Mouse (Mus musculus) midbrain, postnatal 0 days (tissue): ENCODE measurements around the gene Bglap2. TPM values are rescaled to one million over a fixed set of nuclear protein-coding genes. Genes with fewer than 3 reads are reported as not detected.

Experiments used
- ATAC-seq: fragments of 200-750 bp; cut with Nextera tagmentation; 2 replicates; pipeline ENCODE4 v1.8.0; 2017; ENCODE audit warnings: moderate number of reproducible peaks, mild to moderate bottlenecking, moderate TSS enrichment, moderate library complexity; ENCODE audit not compliant: low FRiP score
- DNase-seq: peaks from one replicate; pipeline ENCODE4 v3.0.0-alpha.2; 2015; ENCODE audit warnings: low spot score
- H3K27ac ChIP-seq: fragments of 300-500 bp; sonication (generic); 2 replicates; pipeline ENCODE4 v1.5.1; 2014; ENCODE audit warnings: low read depth, mild to moderate bottlenecking, low read length, mixed read lengths
- H3K27me3 ChIP-seq: fragments of 300-500 bp; sonication (generic); 2 replicates; pipeline ENCODE4 v1.6.1; 2014; ENCODE audit warnings: low read length, control low read depth, mixed read lengths; ENCODE audit not compliant: insufficient read depth
- H3K36me3 ChIP-seq: fragments of 300-500 bp; sonication (generic); 2 replicates; pipeline ENCODE4 v1.6.1; 2014; ENCODE audit warnings: low read length, control low read depth, mixed read lengths; ENCODE audit not compliant: insufficient read depth
- H3K4me1 ChIP-seq: fragments of 300-500 bp; sonication (generic); 2 replicates; pipeline ENCODE4 v1.6.1; 2014; ENCODE audit warnings: mild to moderate bottlenecking, control low read depth, antibody characterized with exemption, low read length, mixed read lengths; ENCODE audit not compliant: insufficient read depth
- H3K4me2 ChIP-seq: fragments of 300-500 bp; sonication (generic); 2 replicates; pipeline ENCODE4 v1.6.1; 2014; ENCODE audit warnings: low read depth, mild to moderate bottlenecking, low read length, mixed read lengths; ENCODE audit not compliant: poor library complexity, severe bottlenecking
- H3K4me3 ChIP-seq: fragments of 300-500 bp; sonication (generic); 2 replicates; pipeline ENCODE4 v1.5.1; 2014; ENCODE audit warnings: low read depth, mild to moderate bottlenecking, low read length, moderate library complexity
- H3K9ac ChIP-seq: fragments of 300-500 bp; sonication (generic); replicated peaks from 2 replicates; pipeline ENCODE4 v1.6.1; 2014; ENCODE audit warnings: mild to moderate bottlenecking, low read length, moderate library complexity, mixed read lengths; ENCODE audit not compliant: poor library complexity, severe bottlenecking
- H3K9me3 ChIP-seq: fragments of 300-500 bp; sonication (generic); 2 replicates; pipeline ENCODE4 v1.6.1; 2016; ENCODE audit warnings: low read length, control low read depth
- CTCF ChIP-seq: IDR thresholded peaks from 2 replicates; pipeline ENCODE4 v1.5.1; 2016; ENCODE audit warnings: antibody characterized with exemption, mild to moderate bottlenecking
- WGBS: fragments of 180-500 bp; shearing (Covaris S2); extraction: QIAGEN DNeasy Blood & Tissue Kit; methylation state at CpG from one replicate; pipeline ENCODE4 v1.1.7; 2014; 5-methylcytosine and 5-hydroxymethylcytosine counted together
- polyA plus RNA-seq: library from polyadenylated mRNA; unstranded; fragments of >200 nt; fragmentation: Nextera tagmentation; extraction: Ambion mirVana; gene quantifications from 2 replicates; pipeline ENCODE4 v1.2.1, GENCODE M21; 2015
- total RNA-seq: library from RNA; depleted of rRNA; stranded (reverse); fragments of >200 nt; gene quantifications from 2 replicates; pipeline ENCODE4 v1.2.3, GENCODE M21; 2014

Gene Bglap2
- total and polyA plus RNA-seq, 2 experiments from 2014 or later = 0.51 TPM; not detected in 1

GRCm38 (mm10) chr3:88359584-88359983, 18.9 kb downstream of the Bglap2 start:
- Histone ChIP-seq H3K9me3 (no peaks in the 10 kb centered on the region), H3K9ac (no peak overlapping the region), H3K27me3 (no peaks in the 10 kb centered on the region), H3K36me3 (peaks cover 73% of the 10 kb centered on the region), H3K4me3 (no peak overlapping the region), H3K27ac (no peak overlapping the region), H3K4me2 (no peak overlapping the region), H3K4me1 (no peaks in the 10 kb centered on the region)
- DNase-seq (no peak), ATAC-seq (no peak)
- WGBS = 65% methylated on average over 5 of the region's 5 CpGs
- TF ChIP-seq CTCF = no peak

- peak; percentile 42 for TF ChIP-seq CTCF
- H3K9ac ChIP-seq = no peak overlapping the region
- WGBS = 96% methylated on average over 8 of the region's 8 CpGs
These were observed 23.9 kb downstream of the Bglap2 start for GRCm38 (mm10) chr3:88354396-88355165.

GRCm38 (mm10) chr3:88352907-88353306, 25.6 kb downstream of the Bglap2 start:
- no peak overlapping the region for H3K4me2 ChIP-seq
- no peaks in the 10 kb centered on the region for H3K27me3 ChIP-seq
- H3K4me3 ChIP-seq = no peak overlapping the region
- H3K9ac ChIP-seq = no peak overlapping the region
- H3K27ac ChIP-seq = no peak overlapping the region
- 93% methylated on average over 9 of the region's 9 CpGs for WGBS
- DNase-seq (no peak), ATAC-seq (no peak)
- H3K4me1 ChIP-seq = no peaks in the 10 kb centered on the region
- no peaks in the 10 kb centered on the region for H3K9me3 ChIP-seq
- no peak for TF ChIP-seq CTCF
- peaks cover 88% of the 10 kb centered on the region for H3K36me3 ChIP-seq

More at GRCm38 (mm10) chr3:88354396-88355165, 23.9 kb downstream of the Bglap2 start:
- DNase-seq = peak; percentile 24
- Histone ChIP-seq H3K4me2 (no peak overlapping the region), H3K9me3 (no peaks in the 10 kb centered on the region), H3K27me3 (no peaks in the 10 kb centered on the region), H3K36me3 (peaks cover 88% of the 10 kb centered on the region), H3K4me1 (no peaks in the 10 kb centered on the region), H3K27ac (no peak overlapping the region), H3K4me3 (no peak overlapping the region)
- ATAC-seq = no peak

GRCm38 (mm10) chr3:88350732-88351131, 27.8 kb downstream of the Bglap2 start:
- no peak for DNase-seq
- no peaks in the 10 kb centered on the region for H3K27me3 ChIP-seq
- H3K4me1 ChIP-seq = no peaks in the 10 kb centered on the region
- no peak for TF ChIP-seq CTCF
- WGBS = 95% methylated on average over 13 of the region's 13 CpGs
- no peak overlapping the region for H3K9ac ChIP-seq
- H3K27ac ChIP-seq = no peak overlapping the region
- H3K36me3 ChIP-seq = peaks cover 93% of the 10 kb centered on the region
- H3K4me2 ChIP-seq = no peak overlapping the region
- no peaks in the 10 kb centered on the region for H3K9me3 ChIP-seq
- no peak for ATAC-seq
- no peak overlapping the region for H3K4me3 ChIP-seq

GRCm38 (mm10) chr3:88339006-88339405, 39.5 kb downstream of the Bglap2 start:
- no peak overlapping the region for H3K9ac ChIP-seq
- TF ChIP-seq CTCF = no peak
- H3K27ac ChIP-seq = no peak overlapping the region
- no peak for DNase-seq
- WGBS = 79% methylated on average over 3 of the region's 3 CpGs
- H3K27me3 ChIP-seq = no peaks in the 10 kb centered on the region
- no peak overlapping the region for H3K4me2 ChIP-seq
- H3K4me1 ChIP-seq = peaks cover 9% of the 10 kb centered on the region; the same call in 1 of the 2 replicates
- no peaks in the 10 kb centered on the region for H3K9me3 ChIP-seq
- ATAC-seq = no peak
- no peak overlapping the region for H3K4me3 ChIP-seq
- peaks cover 24% of the 10 kb centered on the region for H3K36me3 ChIP-seq

- Histone ChIP-seq H3K27ac (no peak overlapping the region), H3K4me1 (peaks cover 9% of the 10 kb centered on the region; the same call in 1 of the 2 replicates), H3K9ac (no peak overlapping the region), H3K27me3 (no peaks in the 10 kb centered on the region), H3K4me3 (no peak overlapping the region), H3K36me3 (peaks cover 17% of the 10 kb centered on the region), H3K4me2 (no peak overlapping the region), H3K9me3 (no peaks in the 10 kb centered on the region)
- DNase-seq (no peak), ATAC-seq (no peak)
- WGBS = 93% methylated on average over 7 of the region's 7 CpGs
- TF ChIP-seq CTCF = no peak
These were observed 40.2 kb downstream of the Bglap2 start for GRCm38 (mm10) chr3:88338316-88338715.
